Mouse (Mus musculus): ENCODE measurements at regions not wholly inside any gene's neighbourhood (a gene's known extent, or its start where the extent isn't known, plus 50 kb on each side); places are given as distances from the start of the nearest gene placed in this dataset.

DNA sequence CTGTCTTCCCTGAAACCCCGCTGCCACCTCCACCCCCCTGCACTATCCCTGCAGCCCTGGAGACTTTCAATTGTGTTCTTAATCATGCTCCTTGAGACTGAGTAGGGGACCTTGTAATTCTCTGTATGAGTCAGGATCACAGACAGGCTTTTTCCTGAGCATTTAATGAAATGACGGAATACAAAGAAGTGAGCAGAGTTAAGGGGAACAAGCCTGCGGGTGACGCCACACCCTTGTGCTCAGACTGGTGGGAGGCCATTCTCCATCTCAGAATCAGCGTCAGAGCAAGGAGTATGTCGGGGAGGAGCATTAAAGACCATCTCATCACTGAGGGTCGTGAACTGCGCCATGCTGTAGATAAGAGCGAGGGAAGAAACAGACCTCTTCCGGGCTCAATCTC lies 359.3 kb upstream of the Tle4 start:
- TF ChIP-seq POLR2A (IDR thresholded peaks at IDR 0.05; ENCODE audit: borderline replicate concordance, insufficient read depth, low read length), result no peak
- no peak for TF ChIP-seq CTCF (IDR thresholded peaks at IDR 0.05; ENCODE audit: borderline replicate concordance, insufficient read depth, low read depth, low read length)

All from cerebellum, adult 2 months (tissue).